Mouse (Mus musculus) lung, postnatal 10 days (tissue): ENCODE data around the gene Bcl2l2.

Experiments used
- DNase-seq: peaks from one replicate; pipeline ENCODE4 v3.0.0; 2021

Bcl2l2 gene

GRCm38 (mm10) chr14:54937361-54938182, 54.4 kb downstream of the Bcl2l2 start:
- DNase-seq, result no peak
